Mouse (Mus musculus): Measurements from ENCODE around the gene Timm44. TPM values are rescaled to one million over a fixed set of nuclear protein-coding genes. Genes with fewer than 3 reads are reported as not detected.

Timm44 gene
- polyA plus RNA-seq (2017; shearing (Covaris generic)), result 10 to 100 TPM; 69.8 to 91.0 (median 81.9) TPM

- ATAC-seq, result peak; percentile 98
These were observed at the start of gene Timm44 for GRCm38 (mm10) chr8:4275275-4276110. Timm44 (minus strand) TSS chr8:4275913.

GRCm38 (mm10) chr8:4324983-4325750 is 49.5 kb upstream of the Timm44 start, which contains the start of the genes Ccl25 and Elavl1:
Ccl25 (plus strand) TSS chr8:4325210.
Elavl1 (minus strand) TSS chr8:4325413.
- ATAC-seq, result peak; percentile 90

DNA sequence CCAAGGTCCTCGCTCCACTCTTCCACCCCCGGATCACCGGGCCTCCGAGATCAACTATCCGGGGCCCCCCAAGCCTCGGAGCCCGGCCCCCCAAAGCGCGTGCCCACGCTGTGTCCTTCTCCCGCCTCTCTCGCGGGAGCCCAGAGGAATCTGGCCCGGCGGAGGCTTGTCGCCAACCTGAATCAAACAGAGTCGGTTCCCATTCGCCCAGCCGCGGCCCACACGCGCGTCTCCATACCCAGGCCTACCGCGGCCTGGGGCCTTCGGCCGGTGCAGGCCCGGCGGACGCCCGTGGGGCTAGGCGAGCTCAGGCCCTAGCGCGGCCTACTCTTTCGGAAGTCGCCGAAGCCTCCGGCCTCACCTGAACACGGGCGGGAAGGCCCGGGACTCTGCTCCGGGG is 48.8 kb upstream of the Timm44 start:
- ATAC-seq, result peak; percentile 25

DNA sequence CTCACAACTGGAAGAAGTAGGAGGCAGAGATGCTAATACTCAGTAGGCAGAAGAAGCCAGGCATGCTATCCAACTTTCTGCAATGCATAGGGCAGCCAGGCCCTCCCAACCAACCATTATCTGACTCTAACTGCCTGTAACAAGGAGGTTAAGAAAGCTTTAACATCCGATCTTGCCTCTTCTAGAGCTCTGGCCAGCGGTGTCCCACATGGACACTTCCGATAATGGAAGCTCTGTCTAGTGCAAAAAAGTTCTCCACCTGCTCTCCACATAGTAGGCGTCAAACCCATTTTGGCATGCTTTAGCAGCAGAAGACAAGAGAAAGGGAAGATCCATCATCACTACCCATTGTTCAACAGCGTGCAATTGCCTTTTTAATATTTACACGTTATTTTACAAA is 48.2 kb upstream of the Timm44 start:
- no peak for ATAC-seq

DNA sequence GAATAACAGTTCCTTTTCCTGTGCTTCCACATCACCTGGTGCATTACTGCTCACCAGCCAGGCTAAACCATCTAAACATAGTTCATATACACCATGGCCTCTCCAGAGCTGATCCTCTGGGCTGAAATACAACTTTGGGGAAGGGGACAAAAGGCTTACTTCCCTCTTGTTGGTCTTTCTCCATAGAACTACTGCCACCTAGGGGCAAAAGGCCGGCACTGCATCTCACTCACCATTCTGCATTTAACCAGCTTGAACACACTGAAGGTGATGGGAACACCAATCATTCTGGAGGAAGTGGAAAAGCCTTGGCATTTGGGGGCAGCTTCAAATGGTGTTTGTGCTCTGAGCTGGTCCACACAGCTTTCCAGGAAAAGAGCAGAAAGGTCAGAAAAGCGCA is 46.8 kb upstream of the Timm44 start:
- peak; percentile 14 for ATAC-seq

GRCm38 (mm10) chr8:4321031-4321430 is 45.3 kb upstream of the Timm44 start:
- ATAC-seq, result no peak

- no peak for ATAC-seq
These were observed 44.7 kb upstream of the Timm44 start for GRCm38 (mm10) chr8:4320404-4320803.

GRCm38 (mm10) chr8:4319573-4319872 is 43.8 kb upstream of the Timm44 start:
- ATAC-seq, result no peak

DNA sequence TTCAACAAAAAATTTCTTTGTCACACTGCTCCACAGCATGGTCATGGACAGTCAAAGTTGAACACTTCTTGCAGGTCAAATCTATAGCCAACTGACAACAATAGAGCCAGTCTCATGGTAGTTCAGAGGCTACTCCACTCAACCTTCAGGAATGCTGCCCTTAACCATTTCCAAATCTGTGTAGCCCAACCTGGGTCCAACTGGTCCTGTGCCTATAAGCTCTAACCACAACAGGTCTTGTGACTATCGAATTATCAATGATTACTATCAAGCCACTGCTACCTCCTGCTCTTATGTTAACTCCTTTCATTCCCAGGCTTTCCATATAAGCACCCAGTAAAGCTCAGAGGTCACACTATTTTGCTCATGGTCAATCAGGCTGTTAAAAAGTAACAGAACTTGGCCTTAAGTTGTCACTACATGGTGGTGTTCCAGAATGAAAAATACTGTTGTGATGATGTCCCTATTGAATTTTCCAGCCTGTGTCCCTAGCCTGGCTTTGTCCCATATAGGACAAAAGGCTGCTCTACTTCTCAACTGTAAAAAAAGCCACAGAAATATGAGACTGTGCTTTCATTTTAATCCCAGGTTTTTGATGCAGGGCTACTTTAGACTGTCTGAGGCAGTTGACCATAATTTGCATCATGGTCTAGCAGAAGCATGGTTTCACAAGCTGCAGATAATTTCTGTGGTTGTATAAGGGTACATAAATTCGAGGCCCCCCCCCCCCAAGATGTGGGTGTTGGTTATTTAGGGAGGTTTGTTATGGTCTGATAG is 43.3 kb upstream of the Timm44 start:
- ATAC-seq, result no peak

- ATAC-seq, result no peak
These were observed 42.4 kb upstream of the Timm44 start for GRCm38 (mm10) chr8:4318124-4318523.

- no peak for ATAC-seq
These were observed 39.1 kb upstream of the Timm44 start for GRCm38 (mm10) chr8:4314852-4315251.

DNA sequence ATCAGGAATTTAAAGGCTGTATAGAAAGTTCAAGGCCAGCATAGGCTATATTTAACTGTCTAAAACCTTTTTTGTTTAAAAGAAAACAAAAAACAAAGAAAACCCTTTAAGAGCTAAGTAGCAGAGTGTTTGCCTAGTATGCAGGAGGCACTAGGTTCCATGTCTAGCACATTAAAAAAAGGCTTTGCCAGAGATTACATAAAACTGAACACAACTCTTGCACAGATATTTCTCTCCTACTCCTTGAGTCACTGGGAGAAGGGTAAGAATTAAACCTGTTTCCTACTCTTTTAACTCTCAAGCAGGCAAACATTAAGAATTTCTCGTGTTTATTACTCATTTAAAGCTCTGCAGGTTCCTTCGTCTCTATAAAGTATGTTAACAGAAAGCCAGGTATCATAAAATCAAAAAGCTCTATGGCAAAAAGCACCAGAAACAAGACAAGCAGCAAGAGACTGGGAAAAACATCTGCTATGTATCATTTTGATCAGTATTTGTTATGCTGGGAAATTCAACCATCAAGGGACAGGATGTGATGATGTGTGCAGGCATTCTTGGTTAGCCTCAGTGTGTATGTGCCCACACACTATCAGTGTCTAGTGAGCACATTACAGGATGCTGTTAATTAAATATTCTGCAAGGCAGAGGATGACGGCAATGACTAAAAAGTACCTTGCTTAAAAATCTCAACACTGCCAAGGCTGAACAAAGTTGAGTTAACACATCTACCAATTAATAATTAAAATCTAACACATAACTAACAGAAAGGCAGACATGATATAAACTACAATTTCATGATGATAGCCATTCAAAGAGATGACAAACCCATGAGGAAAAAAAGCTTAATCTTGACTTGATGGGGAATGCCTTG is 37.8 kb upstream of the Timm44 start:
- ATAC-seq, result peak; percentile 98

GRCm38 (mm10) chr8:4312104-4312503 is 36.4 kb upstream of the Timm44 start:
- ATAC-seq, result no peak

- peak; percentile 73 for ATAC-seq
These were observed 30.1 kb upstream of the Timm44 start for GRCm38 (mm10) chr8:4305838-4306237.

- no peak for ATAC-seq
These were observed 28.4 kb upstream of the Timm44 start for GRCm38 (mm10) chr8:4304124-4304547.

DNA sequence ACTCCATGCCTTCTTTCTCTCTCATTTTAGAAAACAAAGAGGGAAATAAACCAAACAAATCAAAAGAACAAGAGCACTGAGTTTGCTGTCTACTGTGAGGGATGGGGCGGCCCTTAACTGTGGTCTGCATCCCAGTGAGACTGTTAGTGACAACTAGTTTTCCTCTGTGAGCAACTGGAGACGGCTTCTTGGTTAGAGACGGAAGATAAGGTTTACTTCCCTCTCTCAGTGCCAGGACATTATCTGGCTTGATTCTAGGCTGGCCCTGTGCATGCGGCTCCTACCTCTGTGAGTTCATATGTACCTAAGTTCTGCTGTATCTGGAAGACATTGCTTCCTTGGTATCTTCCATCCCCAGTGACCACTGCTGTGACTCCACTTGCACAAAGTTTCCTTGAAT is 22.1 kb upstream of the Timm44 start:
- no peak for ATAC-seq

- ATAC-seq, result no peak
These were observed 17.0 kb upstream of the Timm44 start for GRCm38 (mm10) chr8:4292738-4293137.

DNA sequence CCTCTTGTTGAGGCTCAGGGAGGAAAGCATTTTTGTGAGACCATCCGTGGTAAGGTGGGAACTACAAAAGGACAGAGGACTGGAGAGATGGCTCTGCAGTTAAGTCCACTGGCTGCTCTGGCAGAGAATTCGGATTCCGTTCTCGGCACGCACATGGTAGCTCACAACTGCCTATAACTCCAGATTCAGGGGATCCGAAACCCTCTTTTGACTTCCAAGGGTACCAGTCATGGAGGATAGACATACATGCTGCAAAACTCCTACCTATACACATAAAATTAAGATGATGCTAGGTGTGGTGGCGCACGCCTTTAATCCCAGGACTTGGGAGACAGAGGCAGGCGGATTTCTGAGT is 375 bp upstream of the Timm44 start:
- no peak for ATAC-seq

- ATAC-seq, result no peak
These were observed 6.1 kb downstream of the Timm44 start for GRCm38 (mm10) chr8:4269609-4270008.

DNA sequence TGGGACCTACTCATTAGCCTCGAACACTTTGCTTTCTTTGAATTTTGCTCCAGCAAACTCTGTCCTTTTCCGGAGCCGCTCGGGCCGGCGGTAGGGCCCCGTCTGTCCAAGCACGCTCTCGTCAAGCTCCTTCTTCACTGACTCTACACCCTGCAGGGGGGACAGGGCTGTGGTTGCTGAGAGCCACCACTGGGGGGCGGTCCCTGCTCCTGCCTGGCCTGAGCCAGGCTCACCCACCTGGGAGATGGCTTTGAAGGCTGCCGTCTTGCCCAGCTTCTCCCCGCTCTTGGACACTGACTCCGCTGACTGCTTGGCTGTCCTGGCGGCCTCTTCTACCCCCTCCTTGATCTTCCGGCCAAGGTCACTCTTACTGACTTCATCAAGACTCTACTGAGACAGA is 8.1 kb downstream of the Timm44 start:
- ATAC-seq, result no peak

DNA sequence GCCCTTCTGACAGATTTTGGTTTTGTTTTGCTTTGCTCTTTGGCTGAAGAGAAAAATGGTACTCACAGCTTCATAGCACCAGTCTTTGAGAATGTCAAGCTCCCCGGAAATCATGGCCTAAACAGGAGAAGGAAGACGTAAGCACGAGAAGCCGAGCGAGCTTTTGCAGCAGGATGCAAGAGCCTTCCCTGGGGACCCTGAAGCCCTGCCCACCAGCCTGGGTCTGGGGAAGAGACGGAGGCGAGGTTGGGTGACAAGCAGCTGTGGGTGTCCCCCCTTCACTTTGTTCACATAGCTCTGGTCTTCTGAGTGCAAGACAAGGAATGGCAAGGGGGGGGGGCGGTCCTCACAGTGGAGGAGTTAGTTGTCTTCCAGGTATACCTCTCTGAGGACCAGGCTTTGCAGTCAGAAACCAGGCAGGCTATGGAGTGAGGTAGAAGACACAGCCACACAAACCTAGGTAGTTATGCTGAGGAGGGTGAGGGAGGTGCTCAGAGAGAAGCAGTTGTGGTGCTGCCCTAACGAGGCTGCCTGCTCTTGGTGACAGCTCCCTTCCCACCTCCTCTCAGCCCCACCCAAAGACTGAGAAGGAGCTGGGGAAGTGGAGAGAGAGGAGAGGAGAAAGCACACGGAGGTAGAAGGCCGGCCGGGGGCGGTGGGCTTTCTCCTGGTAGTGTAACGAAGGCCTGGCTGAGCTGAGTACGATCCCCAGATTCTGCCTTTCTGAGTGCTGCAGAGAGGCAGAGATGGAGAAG is 10.4 kb downstream of the Timm44 start:
- no peak for ATAC-seq

All from inflammation-experienced regulatory T-cells, adult 6 months (primary cell).